Mouse (Mus musculus) bone marrow, adult 2 months (tissue): ENCODE measurements around the gene Racgap1. TPM values are rescaled to one million over a fixed set of nuclear protein-coding genes. Genes with fewer than 3 reads are reported as not detected.

Experiments used
- H3K27ac ChIP-seq: fragments of 200-500 bp; 2 replicates; pipeline ENCODE4 v1.5.1; 2012; ENCODE audit warnings: low read depth, mild to moderate bottlenecking, control low read depth, inconsistent platforms, low read length; ENCODE audit not compliant: control insufficient read depth, poor library complexity, insufficient read depth
- H3K4me1 ChIP-seq: fragments of 200-500 bp; 2 replicates; pipeline ENCODE4 v1.6.1; 2011; ENCODE audit warnings: low read length; ENCODE audit not compliant: control insufficient read depth, insufficient read depth
- H3K4me3 ChIP-seq: fragments of 200-500 bp; replicated peaks from 2 replicates; pipeline ENCODE3; 2011; ENCODE audit warnings: mild to moderate bottlenecking, low read depth, low read length, control low read depth; ENCODE audit not compliant: control insufficient read depth
- CTCF ChIP-seq: fragments of 200-500 bp; IDR thresholded peaks from 2 replicates; pipeline ENCODE4 v1.5.1; 2011; ENCODE audit warnings: low read length, control low read depth; ENCODE audit not compliant: control insufficient read depth, insufficient read depth
- POLR2A ChIP-seq: fragments of 200-500 bp; IDR thresholded peaks from 2 replicates; pipeline ENCODE4 v1.6.1; 2011; ENCODE audit warnings: low read depth, mild to moderate bottlenecking, control low read depth, low read length, borderline replicate concordance; ENCODE audit not compliant: control insufficient read depth
- WGBS: fragments of 180-500 bp; shearing (Covaris S2); methylation state at CpG from one replicate; pipeline ENCODE4 v1.1.7; 2018; 5-methylcytosine and 5-hydroxymethylcytosine counted together
- polyA plus RNA-seq: library from polyadenylated mRNA; stranded (reverse); fragments of >200 nt; gene quantifications from 2 replicates; pipeline ENCODE4 v1.2.4, GENCODE M21; 2011; ENCODE audit warnings: low replicate concordance; ENCODE audit not compliant: missing spikeins, insufficient read depth, insufficient read length

Gene Racgap1
- polyA plus RNA-seq, 1 experiment = 66.4 TPM

DNA sequence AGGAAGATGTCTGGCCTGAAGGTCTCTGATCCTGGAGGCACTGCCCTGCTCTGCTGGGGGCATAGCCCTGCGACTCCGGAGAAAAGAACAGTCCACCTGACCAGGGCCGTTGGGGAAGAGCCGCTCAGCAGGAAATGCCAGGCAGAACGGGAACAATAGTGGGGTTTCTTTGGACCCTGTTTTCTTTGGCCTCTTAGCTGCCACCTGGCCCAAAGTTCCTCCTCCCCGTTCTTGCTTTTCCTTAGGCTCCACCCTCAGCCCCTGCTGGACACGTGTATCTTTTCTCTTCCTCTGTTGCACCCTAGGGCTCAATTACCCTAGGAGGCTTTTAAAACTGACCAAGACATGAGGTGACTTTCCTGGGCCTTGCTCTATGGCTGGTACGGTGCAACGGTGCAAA lies 62.2 kb downstream of the Racgap1 start:
- Histone ChIP-seq H3K4me3 (no peak overlapping the region), H3K27ac (no peak overlapping the region), H3K4me1 (no peaks in the 10 kb centered on the region)
- TF ChIP-seq POLR2A (no peak), CTCF (no peak)
- 5% methylated on average over 9 of the region's 9 CpGs for WGBS

DNA sequence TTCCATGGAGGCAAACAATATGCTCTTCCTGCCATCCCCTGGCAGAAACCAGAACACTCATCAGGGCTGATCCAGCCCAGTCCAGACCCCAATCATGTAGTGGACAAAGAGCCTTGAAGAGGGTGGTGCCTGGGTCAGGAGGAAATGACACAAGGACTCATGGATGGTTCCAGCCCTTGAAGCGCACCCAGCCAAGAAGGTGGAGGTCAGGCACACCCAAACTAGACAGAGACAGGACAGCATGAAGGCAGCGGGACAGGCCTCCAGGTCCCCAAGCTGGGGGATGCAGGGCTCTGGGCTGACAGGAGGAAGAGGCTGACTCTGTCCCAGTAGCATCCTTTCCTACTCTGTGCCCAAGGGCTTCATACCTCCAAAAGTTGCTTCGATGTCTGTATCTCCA lies 64.9 kb downstream of the Racgap1 start:
- WGBS = 81% methylated on average over 3 of the region's 3 CpGs
- no peak overlapping the region for H3K4me3 ChIP-seq
- TF ChIP-seq CTCF (no peak), POLR2A (no peak)
- H3K27ac ChIP-seq = no peak overlapping the region
- no peaks in the 10 kb centered on the region for H3K4me1 ChIP-seq

DNA sequence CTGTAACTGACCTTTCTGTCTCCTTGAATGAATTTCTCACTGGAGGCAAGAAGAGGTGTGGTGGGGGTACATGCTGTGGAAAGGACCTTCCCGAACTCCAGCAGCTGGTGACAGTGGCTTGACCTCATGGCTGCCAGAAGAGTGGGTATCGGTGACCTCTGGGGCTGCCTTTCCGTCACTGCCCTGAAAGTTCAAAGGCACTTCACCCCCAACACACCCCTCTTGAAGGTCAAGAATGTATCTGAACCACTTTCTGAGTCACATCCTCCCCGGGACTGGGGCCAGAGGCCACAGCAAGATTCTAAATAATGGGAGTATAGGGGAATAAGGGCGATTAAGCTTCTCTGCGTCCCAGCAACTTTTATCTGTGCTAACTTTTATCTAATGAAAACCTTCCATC lies 65.7 kb downstream of the Racgap1 start:
- no peak overlapping the region for H3K27ac ChIP-seq
- TF ChIP-seq CTCF (no peak), POLR2A (no peak)
- no peak overlapping the region for H3K4me3 ChIP-seq
- no peaks in the 10 kb centered on the region for H3K4me1 ChIP-seq
- 61% methylated on average over 6 of the region's 6 CpGs for WGBS

DNA sequence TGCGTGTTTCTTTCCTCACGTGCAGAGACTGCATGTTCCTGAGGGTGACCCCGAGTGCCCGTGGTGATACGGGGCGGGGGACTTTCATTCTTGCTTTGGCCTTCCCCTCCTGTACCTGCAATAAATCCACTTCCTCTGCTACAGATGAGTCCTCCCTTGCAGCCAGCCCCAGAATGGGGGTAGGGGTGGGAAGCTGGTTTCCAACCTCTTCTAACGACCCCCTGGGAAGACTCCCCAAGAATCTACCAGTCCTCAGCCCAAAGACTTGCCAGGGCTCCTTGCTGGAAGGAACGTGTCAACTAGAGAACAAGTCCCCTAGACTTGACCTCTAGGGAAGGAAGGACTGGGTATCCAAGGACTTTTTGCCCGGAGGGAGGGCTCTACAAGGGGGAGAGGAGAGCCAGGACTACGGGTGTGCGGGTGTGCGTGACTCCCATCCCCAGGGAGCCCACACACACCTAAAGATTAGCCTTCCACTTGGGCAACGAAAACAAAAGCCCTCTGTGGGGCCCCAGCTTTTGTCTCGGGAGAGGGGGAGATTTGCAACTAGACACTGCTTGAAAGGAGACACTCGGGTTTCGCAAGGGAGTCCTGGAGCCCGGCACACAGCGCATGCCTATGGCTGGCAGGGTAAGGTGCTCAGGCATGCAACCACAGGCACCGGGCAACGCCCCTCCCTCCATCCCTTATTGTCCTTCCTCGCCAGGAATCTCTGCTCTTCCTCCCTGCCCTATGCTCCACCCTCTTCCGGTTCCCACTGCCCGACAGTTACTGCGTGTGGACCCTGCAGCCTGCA lies 66.9 kb downstream of the Racgap1 start:
- no peak overlapping the region for H3K27ac ChIP-seq
- no peaks in the 10 kb centered on the region for H3K4me1 ChIP-seq
- 2% methylated on average over 24 of the region's 24 CpGs for WGBS
- H3K4me3 ChIP-seq = no peak overlapping the region
- TF ChIP-seq CTCF (no peak), POLR2A (no peak)

DNA sequence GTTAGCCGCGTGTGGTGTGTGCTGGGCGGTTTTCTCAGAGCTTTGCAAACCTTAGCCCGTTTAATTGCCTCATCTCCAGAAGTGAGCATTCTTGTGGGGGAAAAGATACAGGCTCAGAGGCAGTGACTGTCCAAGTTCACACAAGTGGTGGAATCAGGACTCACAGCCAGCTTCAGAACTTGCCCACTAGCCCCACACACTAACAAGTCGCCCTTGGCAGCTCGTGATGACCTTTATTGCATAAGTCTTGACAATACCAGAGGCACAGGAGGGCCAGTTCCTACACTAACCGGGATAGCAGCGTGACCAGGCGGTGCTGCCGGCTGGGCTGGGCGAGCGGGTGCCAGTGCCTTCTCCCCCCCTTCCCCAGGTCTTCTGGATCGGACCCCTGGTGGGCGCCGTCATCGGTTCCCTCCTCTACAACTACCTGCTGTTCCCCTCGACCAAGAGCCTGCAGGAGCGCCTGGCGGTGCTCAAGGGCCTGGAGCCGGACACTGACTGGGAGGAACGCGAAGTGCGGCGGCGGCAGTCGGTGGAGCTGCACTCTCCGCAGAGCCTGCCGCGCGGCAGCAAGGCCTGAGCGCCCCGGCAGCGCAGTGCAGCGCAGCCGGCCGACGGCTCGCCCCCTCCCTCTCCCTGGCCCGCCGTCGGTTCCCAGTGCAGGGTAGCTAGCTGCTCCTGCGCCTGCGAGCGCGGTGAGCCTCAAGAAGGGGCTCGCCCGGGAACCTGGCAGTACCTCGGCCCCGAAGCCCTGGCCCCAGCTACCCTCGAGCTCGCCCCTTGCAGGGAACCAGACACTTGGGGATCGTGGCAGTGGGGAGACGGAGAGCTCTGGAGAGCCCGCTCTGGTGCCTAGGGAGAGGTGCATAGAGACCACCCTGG lies 67.8 kb downstream of the Racgap1 start:
- Histone ChIP-seq H3K4me1 (no peaks in the 10 kb centered on the region), H3K4me3 (no peak overlapping the region), H3K27ac (no peak overlapping the region)
- 3% methylated on average over 54 of the region's 54 CpGs for WGBS
- TF ChIP-seq POLR2A (no peak), CTCF (no peak)

DNA sequence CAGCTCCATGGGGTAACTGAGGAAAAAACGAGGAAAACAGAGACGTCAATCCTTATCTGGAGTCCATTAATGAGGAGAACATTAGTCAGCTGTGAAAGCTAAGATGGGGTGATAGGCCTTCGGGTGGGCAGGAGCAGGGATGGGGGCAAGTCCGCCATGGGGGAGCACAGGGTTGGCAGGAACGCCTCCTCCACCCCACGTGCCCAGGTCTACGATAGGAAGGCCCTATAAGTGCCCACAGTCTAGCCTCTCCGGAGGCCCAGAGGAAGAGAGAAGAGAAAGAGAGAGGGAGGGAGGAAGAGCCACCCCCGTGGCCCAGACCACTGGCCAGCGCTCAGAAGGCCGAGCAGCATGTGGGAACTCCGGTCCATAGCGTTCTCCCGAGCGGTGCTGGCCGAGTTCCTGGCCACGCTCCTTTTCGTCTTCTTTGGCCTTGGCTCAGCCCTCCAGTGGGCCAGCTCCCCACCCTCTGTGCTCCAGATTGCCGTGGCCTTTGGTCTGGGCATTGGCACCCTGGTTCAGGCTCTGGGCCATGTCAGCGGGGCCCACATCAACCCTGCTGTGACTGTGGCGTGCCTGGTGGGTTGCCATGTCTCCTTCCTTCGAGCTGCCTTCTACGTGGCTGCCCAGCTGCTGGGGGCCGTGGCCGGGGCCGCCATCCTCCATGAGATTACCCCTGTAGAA lies 72.5 kb downstream of the Racgap1 start, which contains the start of gene Aqp2:
Aqp2 (plus strand) TSS at position 254 of the 684 bp plus-strand sequence.
- 74% methylated on average over 26 of the region's 26 CpGs for WGBS

More for the DNA sequence above, 72.5 kb downstream of the Racgap1 start, which contains the start of gene Aqp2:
- Histone ChIP-seq H3K4me3 (no peak within 1 kb of the TSS), H3K4me1 (no peaks in the 10 kb centered on the region), H3K27ac (no peak within 1 kb of the TSS)
- TF ChIP-seq POLR2A = no peak
- no peak for TF ChIP-seq CTCF

Other genes with a start within 250 kb of the Racgap1 start
- 2.2 and 4.0 TPM in 2 replicates for gene Nckap5l, start 193.9 kb downstream of the Racgap1 start, polyA plus RNA-seq
- 7.2 and 13.4 TPM in 2 replicates for gene Bcdin3d, start 176.9 kb downstream of the Racgap1 start, polyA plus RNA-seq
- 0.35 TPM in 1 of 2 replicates, not detected in the other for gene Faim2, start 123.5 kb downstream of the Racgap1 start, polyA plus RNA-seq
- gene Aqp2, start 72.6 kb downstream of the Racgap1 start, polyA plus RNA-seq = not detected in 2 replicates
- not detected in 2 replicates for gene Aqp5, start 60.9 kb downstream of the Racgap1 start, polyA plus RNA-seq
- gene Aqp6, start 50.3 kb downstream of the Racgap1 start, polyA plus RNA-seq = not detected in 2 replicates
- gene Asic1, start 18.7 kb upstream of the Racgap1 start, polyA plus RNA-seq = 4.7 TPM in 1 of 2 replicates, not detected in the other
- gene Smarcd1, start 50.5 kb upstream of the Racgap1 start, polyA plus RNA-seq = 10.1 and 10.7 TPM in 2 replicates
- not detected in 2 replicates for gene Gm17349, start 53.8 kb upstream of the Racgap1 start, polyA plus RNA-seq
- gene Gpd1, start 65.9 kb upstream of the Racgap1 start, polyA plus RNA-seq = 6.6 and 9.3 TPM in 2 replicates
- gene Cox14, start 74.0 kb upstream of the Racgap1 start, polyA plus RNA-seq = 42.7 and 80.8 TPM in 2 replicates
- 10.8 and 33.1 TPM in 2 replicates for gene Cers5, start 121.2 kb upstream of the Racgap1 start, polyA plus RNA-seq
- gene Lima1, start 223.8 kb upstream of the Racgap1 start, polyA plus RNA-seq = 6.5 and 7.5 TPM in 2 replicates